Mouse (Mus musculus): Measurements from ENCODE around the gene Pigk. TPM values are rescaled to one million over a fixed set of nuclear protein-coding genes. Genes with fewer than 3 reads are reported as not detected.

Gene Pigk
- polyA plus RNA-seq, 1 experiment from 2014 or later: 54.0 TPM

GRCm38 (mm10) chr3:152998106-152998505 is 284.2 kb downstream of the Pigk start:
- H3K4me1 ChIP-seq: no peaks in the 10 kb centered on the region
- H3K27me3 ChIP-seq: no peaks in the 10 kb centered on the region
- no peak overlapping the region for H3K27ac ChIP-seq
- no peak overlapping the region for H3K4me3 ChIP-seq
- H3K9me3 ChIP-seq: no peaks in the 10 kb centered on the region
- 48% methylated on average over 5 of the region's 5 CpGs for WGBS
- no peak overlapping the region for H3K4me2 ChIP-seq
- no peaks in the 10 kb centered on the region for H3K36me3 ChIP-seq
- no peak for ATAC-seq (ENCODE audit: insufficient number of reproducible peaks, low FRiP score, low TSS enrichment, low read depth)
- no peak overlapping the region for H3K9ac ChIP-seq

GRCm38 (mm10) chr3:152998901-152999300 is 285.0 kb downstream of the Pigk start:
- H3K27me3 ChIP-seq: no peaks in the 10 kb centered on the region
- no peaks in the 10 kb centered on the region for H3K4me1 ChIP-seq
- no peak overlapping the region for H3K9ac ChIP-seq
- H3K9me3 ChIP-seq: no peaks in the 10 kb centered on the region
- ATAC-seq (ENCODE audit: insufficient number of reproducible peaks, low FRiP score, low TSS enrichment, low read depth): no peak
- no peaks in the 10 kb centered on the region for H3K36me3 ChIP-seq
- H3K4me3 ChIP-seq: no peak overlapping the region
- H3K4me2 ChIP-seq: no peak overlapping the region
- 80% methylated on average over 5 of the region's 5 CpGs for WGBS
- H3K27ac ChIP-seq: no peak overlapping the region

GRCm38 (mm10) chr3:153006893-153007292 is 293.0 kb downstream of the Pigk start:
- Histone ChIP-seq H3K27ac (no peak overlapping the region), H3K27me3 (no peaks in the 10 kb centered on the region), H3K9ac (no peak overlapping the region), H3K4me3 (no peak overlapping the region), H3K36me3 (no peaks in the 10 kb centered on the region), H3K9me3 (no peaks in the 10 kb centered on the region), H3K4me1 (no peaks in the 10 kb centered on the region), H3K4me2 (no peak overlapping the region)
- 83% methylated on average over 6 of the region's 6 CpGs for WGBS
- no peak for ATAC-seq (ENCODE audit: insufficient number of reproducible peaks, low FRiP score, low TSS enrichment, low read depth)

GRCm38 (mm10) chr3:153016355-153016754 is 302.5 kb downstream of the Pigk start:
- WGBS: 59% methylated on average over 8 of the region's 8 CpGs
- no peak for ATAC-seq (ENCODE audit: insufficient number of reproducible peaks, low FRiP score, low TSS enrichment, low read depth)
- H3K9me3 ChIP-seq: no peaks in the 10 kb centered on the region
- no peaks in the 10 kb centered on the region for H3K27me3 ChIP-seq
- H3K4me1 ChIP-seq: no peaks in the 10 kb centered on the region
- no peak overlapping the region for H3K4me3 ChIP-seq
- no peak overlapping the region for H3K27ac ChIP-seq
- no peak overlapping the region for H3K4me2 ChIP-seq
- no peaks in the 10 kb centered on the region for H3K36me3 ChIP-seq
- no peak overlapping the region for H3K9ac ChIP-seq

- WGBS: 61% methylated on average over 10 of the region's 10 CpGs
- Histone ChIP-seq H3K4me2 (no peak overlapping the region), H3K36me3 (no peaks in the 10 kb centered on the region), H3K27ac (no peak overlapping the region), H3K9me3 (no peaks in the 10 kb centered on the region), H3K4me1 (no peaks in the 10 kb centered on the region), H3K9ac (no peak overlapping the region), H3K4me3 (no peak overlapping the region), H3K27me3 (no peaks in the 10 kb centered on the region)
- no peak for ATAC-seq (ENCODE audit: insufficient number of reproducible peaks, low FRiP score, low TSS enrichment, low read depth)
Observed at GRCm38 (mm10) chr3:153018051-153018450, 304.2 kb downstream of the Pigk start.

- no peak overlapping the region for H3K4me2 ChIP-seq
- H3K4me1 ChIP-seq: no peaks in the 10 kb centered on the region
- no peak overlapping the region for H3K27ac ChIP-seq
- H3K9ac ChIP-seq: no peak overlapping the region
- no peak for ATAC-seq (ENCODE audit: insufficient number of reproducible peaks, low FRiP score, low TSS enrichment, low read depth)
- no peak overlapping the region for H3K4me3 ChIP-seq
- no peaks in the 10 kb centered on the region for H3K36me3 ChIP-seq
- no peaks in the 10 kb centered on the region for H3K9me3 ChIP-seq
- no peaks in the 10 kb centered on the region for H3K27me3 ChIP-seq
- WGBS: 85% methylated on average over 11 of the region's 11 CpGs
Observed at GRCm38 (mm10) chr3:153024016-153024415, 310.1 kb downstream of the Pigk start.

Other genes with a start within 250 kb of the Pigk start
- 2.0 and 2.9 TPM in 2 replicates for gene Ak5, start 45.7 kb upstream of the Pigk start, polyA plus RNA-seq (2015; fragmentation: Nextera tagmentation; extraction: Ambion mirVana)